In genomic region chr2:165176965-165177364, GRCm38 (mm10) we compare ENCODE assay signal across 20 mouse cellular contexts. TPM values are rescaled to one million over a fixed set of nuclear protein-coding genes. Genes with fewer than 3 reads are reported as not detected.
A peak's percentile ranks its signal among the peaks of the same experiment; 100 is the strongest.
DNase-seq lines count a peak whose midpoint lies in the region; ATAC-seq lines count a peak whose summit lies in the region.
"Had no signal": no experiment of that assay in that cellular context is flagged by ENCODE, and none has a peak within 500 bp of the region (broad histone marks: within the 10 kb centered on the region; RNA-seq: fewer than 3 reads in every experiment).

No protein-coding gene starts in this region.

- WGBS in embryonic facial prominence, embryonic 14.5 days, result 20% methylated on average over 9 of the region's 9 CpGs
- 9% methylated on average over 9 of the region's 9 CpGs for WGBS in hindbrain, embryonic 12.5 days
- WGBS in midbrain, embryonic 13.5 days, result 14% methylated on average over 9 of the region's 9 CpGs

- DNase-seq in MN1 (ENCODE audit: low spot score), result peak; percentile 49
- DNase-seq in embryonic facial prominence, embryonic 14.5 days (ENCODE audit: low spot score), result no peak
- no peak for DNase-seq in thymus, postnatal 36 days
- no peak for DNase-seq in right cerebral cortex, postnatal 25 days
- no peak for DNase-seq in right cerebral cortex, adult 18-20 months
- DNase-seq: adrenal gland, adult 2 months; cerebellum, adult 9-10 months; heart, adult 11 months; lung, embryonic 14.5 days; spleen, adult 18-20 months; thymus, postnatal 25 days had no signal

- no peak overlapping the region for H3K9ac ChIP-seq in embryonic facial prominence, embryonic 14.5 days (ENCODE audit: low read depth, low read length)
- H3K9ac ChIP-seq in hindbrain, embryonic 12.5 days, result no peak overlapping the region
- peak overlapping the region; percentile 19; the same call in 1 of the 2 replicates for H3K9ac ChIP-seq in midbrain, embryonic 13.5 days (replicated peaks)
- H3K9ac ChIP-seq: heart, embryonic 15.5 days; kidney, embryonic 15.5 days; limb, embryonic 15.5 days; lung, embryonic 14.5 days had no signal

- H3K27me3 ChIP-seq in embryonic facial prominence, embryonic 14.5 days (replicated peaks; ENCODE audit: control insufficient read depth, insufficient read depth, low read length), result peaks cover 65% of the 10 kb centered on the region
- H3K27me3 ChIP-seq in hindbrain, embryonic 12.5 days, result peaks cover 50% of the 10 kb centered on the region
- H3K27me3 ChIP-seq in midbrain, embryonic 13.5 days, result peaks cover 39% of the 10 kb centered on the region

- peak; percentile 30; the same call in 1 of the 2 replicates for ATAC-seq in embryonic facial prominence, embryonic 14.5 days (ENCODE audit: low read depth)
- peak; percentile 59 for ATAC-seq in hindbrain, embryonic 12.5 days (ENCODE audit: low FRiP score)
- peak; percentile 81 for ATAC-seq in midbrain, embryonic 13.5 days
- ATAC-seq in megakaryocyte-erythroid progenitor cell, adult 5-6 weeks (replicated peaks; ENCODE audit: low FRiP score, low TSS enrichment, poor library complexity, severe bottlenecking), result no peak
- ATAC-seq: inflammation-experienced regulatory T-cells, adult 6 months had no signal

- H3K9me3 ChIP-seq in embryonic facial prominence, embryonic 14.5 days (ENCODE audit: control insufficient read depth, low read length), result no peaks in the 10 kb centered on the region
- no peaks in the 10 kb centered on the region for H3K9me3 ChIP-seq in hindbrain, embryonic 12.5 days (replicated peaks)
- H3K9me3 ChIP-seq in midbrain, embryonic 13.5 days, result no peaks in the 10 kb centered on the region
- H3K9me3 ChIP-seq: heart, embryonic 15.5 days; kidney, embryonic 15.5 days; limb, embryonic 15.5 days had no signal

- no peaks in the 10 kb centered on the region for H3K4me1 ChIP-seq in embryonic facial prominence, embryonic 14.5 days (ENCODE audit: control insufficient read depth, insufficient read depth, low read length)
- H3K4me1 ChIP-seq in hindbrain, embryonic 12.5 days, result peaks cover 39% of the 10 kb centered on the region
- H3K4me1 ChIP-seq in midbrain, embryonic 13.5 days (replicated peaks), result peaks cover 33% of the 10 kb centered on the region
- H3K4me1 ChIP-seq: heart, embryonic 15.5 days had no signal

- no peaks in the 10 kb centered on the region for H3K36me3 ChIP-seq in embryonic facial prominence, embryonic 14.5 days (ENCODE audit: control insufficient read depth, insufficient read depth, low read length)
- H3K36me3 ChIP-seq in hindbrain, embryonic 12.5 days, result no peaks in the 10 kb centered on the region
- H3K36me3 ChIP-seq in midbrain, embryonic 13.5 days, result no peaks in the 10 kb centered on the region
- H3K36me3 ChIP-seq: G1E; heart, embryonic 15.5 days; kidney, embryonic 15.5 days; limb, embryonic 15.5 days had no signal

- no peak overlapping the region for H3K27ac ChIP-seq in embryonic facial prominence, embryonic 14.5 days (replicated peaks; ENCODE audit: low read depth, low read length)
- H3K27ac ChIP-seq in hindbrain, embryonic 12.5 days, result peak overlapping the region; percentile 71; the same call in 1 of the 2 replicates
- H3K27ac ChIP-seq in midbrain, embryonic 13.5 days, result peak overlapping the region; percentile 79
- H3K27ac ChIP-seq: heart, embryonic 15.5 days; kidney, embryonic 15.5 days; limb, embryonic 15.5 days had no signal

- H3K4me3 ChIP-seq in embryonic facial prominence, embryonic 14.5 days (ENCODE audit: low read depth, low read length), result no peak overlapping the region
- no peak overlapping the region for H3K4me3 ChIP-seq in hindbrain, embryonic 12.5 days
- no peak overlapping the region for H3K4me3 ChIP-seq in midbrain, embryonic 13.5 days (replicated peaks)
- H3K4me3 ChIP-seq: heart, embryonic 15.5 days; kidney, embryonic 15.5 days; limb, embryonic 15.5 days had no signal

- H3K4me2 ChIP-seq in embryonic facial prominence, embryonic 14.5 days (ENCODE audit: low read depth, low read length), result no peak overlapping the region
- H3K4me2 ChIP-seq in hindbrain, embryonic 12.5 days (replicated peaks), result 0 out of 2 replicates have a peak overlapping the region, but pooled peaks have one; percentile 18
- 0 out of 2 replicates have a peak overlapping the region, but pooled peaks have one; percentile 14 for H3K4me2 ChIP-seq in midbrain, embryonic 13.5 days (replicated peaks)
- H3K4me2 ChIP-seq: heart, embryonic 15.5 days; kidney, embryonic 15.5 days; limb, embryonic 15.5 days; lung, embryonic 14.5 days had no signal

RNA-seq across cellular contexts. Expression of gene Cdh22, which starts 57.7 kb away (rescaled TPM):
- polyA plus RNA-seq in embryonic facial prominence, embryonic 14.5 days (2014; fragmentation: Nextera tagmentation; extraction: Ambion mirVana), result 0.33 and 0.93 TPM in 2 replicates
- polyA plus RNA-seq in hindbrain, embryonic 12.5 days (2016; fragmentation: Nextera tagmentation; extraction: Ambion mirVana), result 12.3 and 13.5 TPM in 2 replicates
- 10.4 and 15.7 TPM in 2 replicates for polyA plus RNA-seq in midbrain, embryonic 13.5 days (2015; fragmentation: Nextera tagmentation; extraction: Ambion mirVana)
- total RNA-seq in megakaryocyte-erythroid progenitor cell, adult 5-6 weeks (2014; fragmentation: Nextera tagmentation), result not detected in 2 replicates
- total RNA-seq in megakaryocyte-erythroid progenitor cell, adult 5-6 weeks (2017), result not detected in 2 replicates
- total RNA-seq: megakaryocyte progenitor cell, adult 5-6 weeks had no signal
- polyA plus RNA-seq: G1E; inflammation-experienced regulatory T-cells, adult 6 months had no signal
